20 mouse cellular contexts compared by ENCODE assay signal in genomic region chr7:13015217-13015616, GRCm38 (mm10). TPM values are rescaled to one million over a fixed set of nuclear protein-coding genes. Genes with fewer than 3 reads are reported as not detected.
"Had no signal": no experiment of that assay in that cellular context is flagged by ENCODE, and none has a peak within 500 bp of the region (broad histone marks: within the 10 kb centered on the region; RNA-seq: fewer than 3 reads in every experiment).

No protein-coding gene starts in this region.

- DNase-seq: liver, postnatal 0 days; lung, adult 2 months; lung, postnatal 14 days; lung, postnatal 36 days; right cerebral cortex, postnatal 14 days; thymus, adult 2 months; thymus, postnatal 25 days; thymus, postnatal 4 days had no signal

- H3K27me3 ChIP-seq: lung, embryonic 15.5 days; megakaryocyte, embryonic 14.5 days; midbrain, embryonic 12.5 days; midbrain, embryonic 15.5 days; neural tube, embryonic 12.5 days; stomach, embryonic 15.5 days had no signal

- H3K9me3 ChIP-seq: lung, embryonic 15.5 days; megakaryocyte, embryonic 14.5 days; midbrain, embryonic 12.5 days; midbrain, embryonic 15.5 days; neural tube, embryonic 12.5 days; stomach, embryonic 15.5 days had no signal

- H3K9ac ChIP-seq: liver, postnatal 0 days; lung, embryonic 15.5 days; midbrain, embryonic 12.5 days; midbrain, embryonic 15.5 days; neural tube, embryonic 12.5 days; stomach, embryonic 15.5 days had no signal

- H3K27ac ChIP-seq: lung, embryonic 15.5 days; macrophage; midbrain, embryonic 12.5 days; midbrain, embryonic 15.5 days; neural tube, embryonic 12.5 days; stomach, embryonic 15.5 days; stomach, postnatal 0 days had no signal

- H3K36me3 ChIP-seq: lung, embryonic 15.5 days; midbrain, embryonic 12.5 days; midbrain, embryonic 15.5 days; neural tube, embryonic 12.5 days; stomach, embryonic 15.5 days had no signal

- H3K4me3 ChIP-seq: lung, embryonic 15.5 days; megakaryocyte, embryonic 14.5 days; midbrain, embryonic 12.5 days; midbrain, embryonic 15.5 days; neural tube, embryonic 12.5 days; stomach, embryonic 15.5 days had no signal

RNA-seq across cellular contexts. Expression of gene Slc27a5, which starts 17.2 kb away (rescaled TPM):
- total RNA-seq: megakaryocyte progenitor cell, adult 5-6 weeks; midbrain, postnatal 0 days; monocyte, adult 5-6 weeks had no signal
- polyA plus RNA-seq: lung, embryonic 15.5 days; lung, postnatal 0 days; macrophage; midbrain, embryonic 12.5 days had no signal
